Mouse (Mus musculus) ovary, postnatal 36 days (tissue): ENCODE data around the gene Mlec.

Experiments
- DNase-seq: peaks from one replicate; pipeline ENCODE4 v3.0.0; 2022; ENCODE audit warnings: low spot score, mixed read lengths

The Mlec gene

DNA sequence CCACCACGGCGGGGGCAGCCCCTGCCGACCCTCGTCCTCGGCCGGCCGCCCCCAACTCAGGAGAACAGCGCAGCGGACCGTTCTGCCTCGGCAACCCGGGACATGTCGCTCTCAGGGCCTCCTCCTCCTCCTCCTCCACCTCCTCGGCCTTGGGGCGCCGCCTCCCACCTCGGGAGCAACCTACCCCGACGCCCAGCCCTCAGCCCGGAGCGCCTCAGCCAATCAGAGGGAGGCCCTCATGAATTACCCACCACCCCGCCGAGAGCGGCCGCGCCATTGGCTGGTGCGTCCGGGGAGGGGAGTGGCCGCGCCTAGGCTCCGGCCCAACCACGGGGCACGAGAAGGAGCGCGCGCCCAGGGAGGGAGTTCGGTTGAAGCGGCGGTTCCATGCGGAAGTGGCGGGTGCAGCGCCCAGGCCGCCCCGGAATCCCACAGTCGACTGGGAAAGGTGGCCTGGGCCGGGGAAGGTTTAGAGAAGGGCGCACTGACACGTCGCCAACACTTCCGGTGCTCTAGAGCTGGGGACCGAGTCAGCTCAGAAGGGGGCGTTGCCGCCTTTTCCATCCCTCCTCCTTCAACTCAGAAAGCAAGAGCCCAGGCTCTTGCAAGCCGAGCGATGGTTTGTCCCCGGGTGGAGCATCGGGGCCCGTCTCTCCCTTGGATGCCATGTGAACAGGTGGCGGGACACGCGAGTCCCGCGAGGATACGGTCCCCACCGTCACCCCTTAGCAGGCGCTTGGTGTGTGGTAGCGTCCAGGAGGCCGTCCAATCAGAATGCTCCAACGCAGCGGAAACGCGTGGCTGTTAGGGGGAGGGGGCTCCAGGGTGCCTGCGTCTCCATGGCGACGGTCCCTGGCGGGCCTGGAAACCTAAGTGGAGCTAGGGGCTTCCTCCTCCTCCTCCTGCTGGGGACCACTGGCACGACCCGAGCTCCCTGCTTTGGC lies at the start of gene Mlec:
Gene Mlec, minus strand, starts transcription at position 140 of the 944 bp plus-strand sequence.
- DNase-seq = peak; percentile 99

DNA sequence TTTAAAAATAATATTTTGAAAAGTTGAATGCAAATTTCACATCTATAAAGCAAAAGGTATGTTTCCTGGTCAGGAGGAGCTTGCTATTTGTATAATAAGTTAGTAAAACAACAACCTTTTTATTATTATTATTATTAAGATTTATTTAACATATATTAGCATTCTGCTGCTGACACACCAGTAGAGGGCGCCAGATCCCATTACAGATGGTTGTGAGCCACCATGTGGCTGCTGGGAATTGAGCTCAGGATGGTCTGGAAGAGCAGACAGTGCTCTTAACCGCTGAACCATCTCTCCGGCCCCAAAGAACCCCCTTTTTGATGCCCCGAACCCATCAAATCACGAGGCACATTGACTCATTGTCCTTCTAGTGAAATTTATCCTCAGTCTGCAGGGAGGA lies 49.3 kb upstream of the Mlec start:
- DNase-seq = no peak

- DNase-seq = no peak
Observed at GRCm38 (mm10) chr5:115204562-115205311, 46.8 kb upstream of the Mlec start.

DNA sequence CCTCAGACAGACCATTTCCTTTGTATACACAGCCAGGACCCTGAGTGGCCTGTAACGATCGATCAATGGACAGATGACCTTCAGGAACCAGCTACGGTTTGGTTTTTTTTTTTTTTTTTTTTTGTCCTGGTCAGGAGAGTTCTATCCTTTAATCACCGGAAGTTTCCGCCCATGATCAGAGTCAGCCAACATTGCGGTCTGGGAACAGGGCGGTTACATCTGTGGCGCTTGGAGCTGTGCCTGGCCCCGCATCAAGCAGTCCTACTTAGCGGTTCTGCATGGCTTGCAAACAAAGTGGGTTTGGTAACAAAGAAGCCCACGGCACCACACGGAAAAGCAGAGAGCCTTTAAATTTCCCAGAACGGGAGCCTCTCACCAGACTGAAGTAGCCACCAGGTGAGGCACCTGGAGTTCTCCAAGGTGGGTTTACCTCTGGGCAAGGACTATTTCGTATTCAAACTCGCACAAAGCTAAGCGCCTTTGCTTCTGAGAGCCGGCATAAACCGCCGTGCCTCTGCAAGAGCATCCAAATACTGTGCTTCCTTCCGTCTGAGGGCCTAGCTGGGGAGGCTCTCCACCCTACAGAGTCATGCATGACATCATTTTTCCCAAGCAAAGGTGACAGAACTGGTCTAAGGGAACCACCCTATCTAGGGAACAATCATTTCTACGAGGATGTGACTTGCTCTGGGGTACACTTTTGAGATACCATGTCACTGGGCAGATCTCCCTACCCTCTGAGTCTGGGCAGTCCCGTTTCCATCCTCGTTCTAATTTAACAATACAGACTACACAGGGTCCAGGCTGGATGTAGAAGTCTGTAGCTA lies 46.0 kb upstream of the Mlec start:
- DNase-seq = no peak

DNA sequence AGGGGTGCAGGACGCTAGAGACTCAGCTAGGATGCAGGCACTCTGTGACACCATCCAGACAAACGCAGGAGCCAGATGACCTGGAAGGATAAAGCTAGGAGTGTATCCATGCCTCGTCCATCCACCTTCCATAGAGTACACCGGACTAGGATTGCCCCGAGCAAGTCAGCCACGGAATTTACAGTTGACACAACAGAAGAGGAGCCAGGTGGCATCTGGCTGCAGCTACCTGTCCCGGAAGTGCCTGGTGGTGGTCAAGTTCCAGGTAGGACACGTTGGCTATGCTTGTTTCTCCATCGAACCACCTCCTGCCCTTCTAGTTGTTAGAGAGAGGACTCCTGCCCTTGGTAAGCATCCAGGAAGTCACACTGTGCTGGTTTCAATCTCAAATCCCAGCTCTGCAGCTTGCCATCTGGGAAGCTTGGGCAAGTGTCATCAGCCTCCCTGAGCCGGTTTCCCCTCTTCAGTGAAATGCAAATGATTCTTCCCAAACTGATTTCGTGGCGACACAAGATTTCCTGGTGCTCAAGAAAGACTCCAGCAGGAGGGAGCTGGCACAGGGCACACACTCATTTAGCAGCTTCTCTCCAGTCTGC lies 36.7 kb upstream of the Mlec start:
- DNase-seq = no peak

GRCm38 (mm10) chr5:115193669-115194625 lies 36.0 kb upstream of the Mlec start, which contains the start of gene Cabp1:
Gene Cabp1, minus strand, starts transcription at chr5:115194381.
- DNase-seq = peak; percentile 61

GRCm38 (mm10) chr5:115193226-115193625 lies 35.2 kb upstream of the Mlec start:
- DNase-seq = peak; percentile 76

DNA sequence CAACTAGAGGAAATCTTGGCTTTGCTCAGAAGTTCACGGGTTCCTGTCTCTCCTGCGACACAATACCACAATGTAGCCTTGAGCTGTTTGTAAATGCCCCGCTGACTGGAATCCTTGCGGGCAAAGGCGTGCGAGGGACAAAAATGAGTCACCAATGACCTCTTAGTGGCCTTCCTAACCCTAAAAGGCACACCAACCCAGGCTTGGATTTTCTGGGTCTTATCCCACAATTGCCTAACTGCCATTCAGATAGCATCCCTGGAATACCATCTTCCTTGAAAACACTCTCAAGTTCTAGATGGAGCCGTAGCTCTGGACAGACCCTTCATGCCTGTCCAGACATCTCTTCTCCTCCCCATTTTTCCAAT lies 34.8 kb upstream of the Mlec start:
- DNase-seq = no peak

- DNase-seq = no peak
Observed at GRCm38 (mm10) chr5:115191880-115192827, 34.2 kb upstream of the Mlec start.

DNA sequence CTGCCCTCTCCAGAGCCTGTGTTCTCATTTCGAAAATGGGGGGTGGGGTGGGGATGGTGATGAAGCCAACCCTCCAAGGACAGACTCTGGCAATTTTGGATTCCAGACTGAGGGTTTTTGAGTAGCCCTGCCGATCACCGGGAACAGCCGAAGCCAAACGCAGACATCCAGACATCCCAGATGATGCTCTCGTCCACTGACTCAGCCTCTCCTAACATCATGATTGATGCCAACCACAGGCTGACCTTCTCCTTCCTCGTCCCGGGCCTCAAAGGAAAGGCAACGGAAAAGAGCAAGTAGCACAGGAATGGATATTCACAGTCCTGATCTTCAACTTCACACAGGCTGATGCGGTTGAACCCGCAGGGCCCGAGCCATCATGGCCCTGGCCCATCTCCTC lies 32.1 kb upstream of the Mlec start:
- no peak for DNase-seq

DNA sequence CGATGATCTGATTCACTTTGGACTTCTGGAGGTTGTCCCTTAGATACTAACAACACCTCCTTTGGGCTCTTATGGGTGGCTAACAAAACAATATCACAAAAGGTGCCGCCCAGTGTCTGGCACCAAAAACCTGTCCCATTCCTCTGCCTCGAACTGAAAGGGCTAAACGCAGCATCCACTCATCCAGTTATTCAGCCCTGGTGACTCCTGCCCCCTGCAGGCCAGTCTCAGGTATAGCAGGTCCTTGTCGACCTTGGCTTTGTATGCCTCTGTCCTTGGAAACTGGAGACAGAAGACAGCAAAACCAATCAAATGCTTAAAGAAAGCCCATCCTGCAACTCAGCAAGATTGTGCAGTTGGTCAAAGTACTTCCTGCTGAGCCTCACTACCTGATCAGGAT lies 30.8 kb upstream of the Mlec start:
- peak; percentile 33 for DNase-seq

- DNase-seq = peak; percentile 89
Observed at GRCm38 (mm10) chr5:115187188-115188131, 29.5 kb upstream of the Mlec start.

DNA sequence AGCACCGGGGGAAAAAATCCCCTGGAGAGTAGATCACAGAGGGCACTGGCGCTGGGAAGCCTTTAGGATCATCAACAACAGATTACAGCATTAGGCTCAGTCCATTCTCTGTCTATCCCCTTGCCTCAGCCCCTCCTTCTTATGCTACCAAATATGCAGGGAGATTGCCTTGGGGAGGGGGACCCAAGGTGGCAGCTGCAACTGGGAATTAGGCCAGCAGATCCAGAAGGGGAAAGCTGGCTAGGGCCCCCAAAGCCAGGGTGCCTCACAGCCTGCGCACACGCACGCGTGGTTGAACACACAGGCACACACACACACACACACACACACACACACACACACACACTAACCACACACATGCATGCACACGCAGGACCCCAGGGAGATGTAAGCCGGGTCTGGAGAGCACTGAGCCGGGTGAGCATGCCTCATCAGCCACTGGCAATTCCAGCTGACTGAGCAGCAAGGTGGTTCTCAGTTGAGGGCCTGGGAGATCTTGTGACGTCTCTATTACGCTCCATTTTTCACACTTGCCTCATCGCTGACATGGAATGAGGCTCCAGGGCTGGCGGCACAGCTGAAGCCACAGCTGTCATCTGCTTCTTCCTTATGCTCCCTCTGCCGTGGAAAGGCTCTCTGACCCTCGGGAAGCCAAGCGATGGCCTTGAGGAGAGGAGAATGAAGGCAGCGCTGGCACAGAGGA lies 28.5 kb upstream of the Mlec start:
- DNase-seq = peak; percentile 23

DNA sequence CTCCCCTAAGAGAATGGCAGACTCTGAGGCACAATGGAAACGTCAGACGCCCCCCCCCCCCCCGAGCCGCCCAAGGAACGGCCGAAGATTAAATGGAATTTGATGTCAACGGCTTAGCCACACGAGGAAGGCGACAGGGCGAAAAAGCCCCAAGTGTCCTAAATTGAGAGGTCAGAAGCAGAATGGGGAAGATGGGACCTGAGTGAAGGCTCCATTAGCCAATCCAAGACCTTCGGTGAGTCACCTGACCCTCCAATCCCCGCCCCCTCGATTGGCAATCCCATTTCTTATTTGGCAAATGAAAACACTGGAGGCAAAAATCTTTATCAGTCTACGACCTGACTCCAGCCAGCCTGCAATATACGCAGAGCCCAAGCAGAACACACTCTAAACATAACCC lies 26.7 kb upstream of the Mlec start:
- DNase-seq = no peak

GRCm38 (mm10) chr5:115183482-115183881 lies 25.5 kb upstream of the Mlec start:
- peak; percentile 48 for DNase-seq

- no peak for DNase-seq
Observed at GRCm38 (mm10) chr5:115182925-115183324, 24.9 kb upstream of the Mlec start.

DNA sequence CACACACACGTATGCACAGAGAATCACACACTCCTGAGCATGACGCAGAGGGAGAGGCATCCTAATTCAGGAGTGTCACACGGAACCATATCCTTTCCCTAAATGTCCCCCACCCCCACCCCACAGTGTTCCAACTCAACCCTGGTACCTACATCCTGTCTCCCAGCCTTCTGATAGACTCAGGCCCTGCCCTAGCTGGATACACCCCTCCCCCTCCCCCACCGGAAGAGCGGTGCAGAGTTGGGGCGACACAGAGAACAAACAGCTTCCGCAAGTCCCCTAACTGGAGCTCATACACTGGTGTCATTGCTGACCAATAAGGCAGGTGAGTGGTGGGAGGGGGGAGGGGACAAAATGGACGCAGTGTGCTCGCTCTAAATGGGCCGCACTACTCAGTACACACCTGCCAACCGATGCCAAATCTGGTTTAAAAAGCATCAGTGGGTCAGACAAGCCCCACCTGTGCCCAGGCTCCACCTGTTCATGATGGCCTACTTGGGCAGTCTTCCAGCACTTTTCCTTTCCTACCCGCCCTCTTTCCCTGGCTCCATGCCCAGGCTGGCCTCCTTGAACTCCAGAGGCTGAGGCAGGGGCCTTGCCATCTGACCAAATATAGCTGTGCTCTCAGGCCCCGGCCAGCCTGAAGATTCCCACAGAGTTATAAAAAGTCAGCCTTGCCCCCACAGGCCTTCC lies 23.4 kb upstream of the Mlec start:
- DNase-seq = peak; percentile 68
